Mouse (Mus musculus): Measurements from ENCODE around the gene Rora. TPM values are rescaled to one million over a fixed set of nuclear protein-coding genes. Genes with fewer than 3 reads are reported as not detected.

The Rora gene
- polyA plus RNA-seq, 1 experiment, result 5.0 TPM

DNA sequence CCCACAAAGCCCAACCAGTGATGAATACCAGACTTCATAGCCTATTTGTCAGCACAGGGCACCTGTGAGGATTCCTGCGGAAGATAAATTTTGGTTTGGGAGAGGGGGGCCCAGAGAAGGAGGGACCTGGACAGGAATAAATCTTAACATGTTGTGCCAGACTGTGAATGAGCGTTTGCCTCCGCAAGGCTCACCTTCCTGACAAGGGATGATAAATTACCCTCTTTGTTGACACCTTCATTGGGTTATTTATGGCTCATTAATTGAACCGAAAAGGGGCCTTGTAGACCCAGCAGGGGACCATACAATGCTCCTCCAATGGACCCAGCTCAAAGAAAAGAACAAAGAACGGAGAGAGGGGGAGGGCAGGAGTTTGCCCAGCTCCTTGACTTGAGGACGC, 294.1 kb downstream of the Rora start:
- H3K4me1 ChIP-seq (ENCODE audit: control insufficient read depth, insufficient read depth, low read length), result no peaks in the 10 kb centered on the region
- no peak overlapping the region for H3K27ac ChIP-seq (ENCODE audit: insufficient read depth, low read depth, low read length)
- H3K4me3 ChIP-seq (ENCODE audit: insufficient read depth, low read length), result no peak overlapping the region
- TF ChIP-seq CTCF (IDR thresholded peaks at IDR 0.05; ENCODE audit: low read depth, low read length), result no peak

- no peak overlapping the region for H3K27ac ChIP-seq (ENCODE audit: insufficient read depth, low read depth, low read length)
- H3K4me3 ChIP-seq (ENCODE audit: insufficient read depth, low read length), result no peak overlapping the region
- TF ChIP-seq POLR2A (IDR thresholded peaks at IDR 0.05; ENCODE audit: borderline replicate concordance, low read depth, low read length) (no peak), CTCF (IDR thresholded peaks at IDR 0.05; ENCODE audit: low read depth, low read length) (no peak)
- no peaks in the 10 kb centered on the region for H3K4me1 ChIP-seq (ENCODE audit: control insufficient read depth, insufficient read depth, low read length)
Measured at GRCm38 (mm10) chr9:68948141-68948540, 294.6 kb downstream of the Rora start.

DNA sequence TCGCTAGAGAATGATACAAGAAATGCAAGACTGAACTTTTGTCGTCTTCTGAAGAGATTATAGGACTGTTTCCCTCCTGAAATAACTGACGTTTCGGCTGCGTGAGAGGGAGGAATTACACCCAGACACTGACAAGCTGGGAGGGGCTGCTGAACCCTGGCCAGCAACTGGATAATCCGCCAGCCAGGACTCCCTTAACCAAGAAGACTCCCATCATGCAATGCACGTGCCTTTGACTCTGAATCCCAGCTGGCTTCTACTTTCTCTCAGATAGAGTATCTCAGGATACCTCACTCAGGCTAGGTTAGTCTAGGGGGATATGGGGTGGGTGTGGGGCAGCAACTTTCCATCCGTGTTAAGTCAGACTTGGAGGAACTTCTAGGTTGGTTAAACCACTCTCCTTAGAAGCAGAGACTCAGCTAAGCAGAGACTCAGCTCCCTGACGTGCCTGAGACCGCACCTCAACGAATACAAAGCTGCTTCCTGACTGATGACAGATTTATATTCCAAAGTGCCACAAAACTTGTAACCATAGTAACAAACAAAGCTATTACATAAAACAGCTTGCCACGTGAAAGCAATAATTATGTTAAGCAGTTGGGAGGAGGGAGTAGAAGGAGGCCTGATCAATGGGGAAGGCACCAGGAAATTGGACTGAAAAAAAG, 302.8 kb downstream of the Rora start:
- TF ChIP-seq CTCF (IDR thresholded peaks at IDR 0.05; ENCODE audit: low read depth, low read length) (no peak), POLR2A (IDR thresholded peaks at IDR 0.05; ENCODE audit: borderline replicate concordance, low read depth, low read length) (no peak)
- H3K27ac ChIP-seq (ENCODE audit: insufficient read depth, low read depth, low read length), result no peak overlapping the region
- H3K4me1 ChIP-seq (ENCODE audit: control insufficient read depth, insufficient read depth, low read length), result no peaks in the 10 kb centered on the region
- H3K4me3 ChIP-seq (ENCODE audit: insufficient read depth, low read length), result no peak overlapping the region

GRCm38 (mm10) chr9:68956938-68957573, 303.5 kb downstream of the Rora start:
- Histone ChIP-seq H3K4me1 (ENCODE audit: control insufficient read depth, insufficient read depth, low read length) (no peaks in the 10 kb centered on the region), H3K27ac (ENCODE audit: insufficient read depth, low read depth, low read length) (no peak overlapping the region), H3K4me3 (ENCODE audit: insufficient read depth, low read length) (no peak overlapping the region)
- TF ChIP-seq POLR2A (IDR thresholded peaks at IDR 0.05; ENCODE audit: borderline replicate concordance, low read depth, low read length), result no peak
- no peak for TF ChIP-seq CTCF (IDR thresholded peaks at IDR 0.05; ENCODE audit: low read depth, low read length)

- H3K4me3 ChIP-seq (ENCODE audit: insufficient read depth, low read length), result no peak overlapping the region
- TF ChIP-seq POLR2A (IDR thresholded peaks at IDR 0.05; ENCODE audit: borderline replicate concordance, low read depth, low read length), result no peak
- TF ChIP-seq CTCF (IDR thresholded peaks at IDR 0.05; ENCODE audit: low read depth, low read length), result no peak
Measured at GRCm38 (mm10) chr9:68957793-68958192, 304.2 kb downstream of the Rora start.

DNA sequence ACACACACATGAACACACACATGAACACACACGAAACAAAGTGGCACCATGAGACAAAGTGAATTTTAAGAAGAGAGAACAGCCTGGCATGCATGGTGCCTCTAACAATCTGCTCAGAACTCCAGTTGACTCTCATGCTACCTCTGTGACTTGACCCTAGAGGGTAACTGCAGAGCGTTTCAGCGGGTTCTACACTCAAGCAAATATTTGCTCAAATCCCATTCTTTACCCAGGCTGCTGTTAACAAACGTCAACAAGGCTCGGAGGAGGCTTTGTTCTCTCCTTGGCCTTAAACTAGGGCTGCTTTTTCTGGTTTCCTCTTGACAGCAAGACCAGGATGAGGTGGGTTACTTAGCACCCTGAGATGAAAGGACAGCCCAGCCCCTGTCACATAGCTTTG, 305.3 kb downstream of the Rora start:
- no peak overlapping the region for H3K27ac ChIP-seq (ENCODE audit: insufficient read depth, low read depth, low read length)

More at GRCm38 (mm10) chr9:68957793-68958192, 304.2 kb downstream of the Rora start:
- H3K27ac ChIP-seq (ENCODE audit: insufficient read depth, low read depth, low read length), result no peak overlapping the region
- H3K4me1 ChIP-seq (ENCODE audit: control insufficient read depth, insufficient read depth, low read length), result no peaks in the 10 kb centered on the region

GRCm38 (mm10) chr9:68963898-68964297, 310.3 kb downstream of the Rora start:
- Histone ChIP-seq H3K4me1 (ENCODE audit: control insufficient read depth, insufficient read depth, low read length) (no peaks in the 10 kb centered on the region), H3K4me3 (ENCODE audit: insufficient read depth, low read length) (no peak overlapping the region), H3K27ac (ENCODE audit: insufficient read depth, low read depth, low read length) (no peak overlapping the region)
- TF ChIP-seq POLR2A (IDR thresholded peaks at IDR 0.05; ENCODE audit: borderline replicate concordance, low read depth, low read length), result no peak
- no peak for TF ChIP-seq CTCF (IDR thresholded peaks at IDR 0.05; ENCODE audit: low read depth, low read length)

More for the DNA sequence above, 305.3 kb downstream of the Rora start:
- H3K4me1 ChIP-seq (ENCODE audit: control insufficient read depth, insufficient read depth, low read length), result no peaks in the 10 kb centered on the region
- TF ChIP-seq CTCF (IDR thresholded peaks at IDR 0.05; ENCODE audit: low read depth, low read length), result no peak
- no peak for TF ChIP-seq POLR2A (IDR thresholded peaks at IDR 0.05; ENCODE audit: borderline replicate concordance, low read depth, low read length)
- H3K4me3 ChIP-seq (ENCODE audit: insufficient read depth, low read length), result no peak overlapping the region

- Histone ChIP-seq H3K4me1 (ENCODE audit: control insufficient read depth, insufficient read depth, low read length) (no peaks in the 10 kb centered on the region), H3K27ac (ENCODE audit: insufficient read depth, low read depth, low read length) (no peak overlapping the region), H3K4me3 (ENCODE audit: insufficient read depth, low read length) (no peak overlapping the region)
- TF ChIP-seq CTCF (IDR thresholded peaks at IDR 0.05; ENCODE audit: low read depth, low read length), result no peak
- no peak for TF ChIP-seq POLR2A (IDR thresholded peaks at IDR 0.05; ENCODE audit: borderline replicate concordance, low read depth, low read length)
Measured at GRCm38 (mm10) chr9:68966540-68966939, 313.0 kb downstream of the Rora start.

DNA sequence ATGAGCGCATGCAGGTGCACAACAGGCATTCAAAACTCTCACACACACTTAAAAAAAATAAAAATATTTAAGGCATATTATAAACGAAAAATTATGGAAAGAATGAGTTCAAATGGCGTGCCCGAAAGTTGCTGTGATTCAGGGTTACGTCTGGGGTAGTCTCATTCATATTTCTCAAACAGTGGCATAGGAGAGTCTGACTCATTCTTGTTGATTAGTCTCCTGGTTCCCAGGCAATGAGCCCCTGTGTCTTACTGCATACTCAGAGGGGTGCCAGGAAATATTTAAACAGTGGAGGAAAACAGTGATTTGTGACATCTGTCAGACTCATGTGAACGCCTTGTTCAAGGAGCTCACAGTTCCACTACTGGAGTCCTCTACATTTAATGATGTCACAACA, 316.5 kb downstream of the Rora start:
- no peaks in the 10 kb centered on the region for H3K4me1 ChIP-seq (ENCODE audit: control insufficient read depth, insufficient read depth, low read length)
- no peak overlapping the region for H3K4me3 ChIP-seq (ENCODE audit: insufficient read depth, low read length)
- H3K27ac ChIP-seq (ENCODE audit: insufficient read depth, low read depth, low read length), result no peak overlapping the region
- TF ChIP-seq POLR2A (IDR thresholded peaks at IDR 0.05; ENCODE audit: borderline replicate concordance, low read depth, low read length) (no peak), CTCF (IDR thresholded peaks at IDR 0.05; ENCODE audit: low read depth, low read length) (no peak)

DNA sequence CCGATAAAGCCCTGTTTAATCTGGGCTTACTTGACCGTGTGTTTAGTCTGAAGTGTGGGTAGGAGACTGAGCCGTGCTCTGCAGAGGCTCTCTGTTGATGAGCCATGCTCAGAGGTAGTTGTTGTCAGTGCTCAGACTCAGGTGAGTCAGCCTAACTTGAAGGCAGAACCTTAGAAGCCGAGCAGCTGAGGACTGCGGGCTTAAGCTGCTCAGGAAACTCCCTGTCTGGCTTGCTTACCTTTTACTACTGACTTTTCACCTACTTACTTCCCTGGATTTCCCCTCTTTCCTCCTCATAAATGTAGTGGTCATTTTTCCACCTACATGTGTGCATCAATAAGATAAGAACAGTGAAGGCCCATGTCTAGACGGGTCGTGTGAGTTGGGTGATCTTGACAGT, 318.7 kb downstream of the Rora start:
- Histone ChIP-seq H3K4me3 (ENCODE audit: insufficient read depth, low read length) (no peak overlapping the region), H3K27ac (ENCODE audit: insufficient read depth, low read depth, low read length) (no peak overlapping the region), H3K4me1 (ENCODE audit: control insufficient read depth, insufficient read depth, low read length) (no peaks in the 10 kb centered on the region)
- TF ChIP-seq CTCF (IDR thresholded peaks at IDR 0.05; ENCODE audit: low read depth, low read length), result no peak
- TF ChIP-seq POLR2A (IDR thresholded peaks at IDR 0.05; ENCODE audit: borderline replicate concordance, low read depth, low read length), result no peak
